In genomic region chr3:121588737-121589493, GRCm38 (mm10) we compare ENCODE assay signal across 9 mouse cellular contexts. TPM values are rescaled to one million over a fixed set of nuclear protein-coding genes. Genes with fewer than 3 reads are reported as not detected.
DNase-seq lines count a peak whose midpoint lies in the region; ATAC-seq and TF ChIP-seq lines count a peak whose summit lies in the region.
"Had no signal": no experiment of that assay in that cellular context is flagged by ENCODE, and none has a peak within 500 bp of the region (broad histone marks: within the 10 kb centered on the region; RNA-seq: fewer than 3 reads in every experiment).

No protein-coding gene starts in this region.

- peak; percentile 0; the same call in 1 of the 2 replicates for TF ChIP-seq POLR2A in embryonic fibroblast, embryonic 13.5 days (IDR thresholded peaks at IDR 0.05; ENCODE audit: low read depth, low read length)

- peak overlapping the region; percentile 91 for H3K27ac ChIP-seq in kidney, embryonic 14.5 days (ENCODE audit: low read depth, low read length)
- H3K27ac ChIP-seq in embryonic fibroblast, embryonic 13.5 days (ENCODE audit: insufficient read depth, low read length) = peak overlapping the region; percentile 83
- no peak overlapping the region for H3K27ac ChIP-seq in hindbrain, postnatal 0 days
- H3K27ac ChIP-seq in neural tube, embryonic 12.5 days = no peak overlapping the region
- H3K27ac ChIP-seq: liver, embryonic 13.5 days had no signal

- no peaks in the 10 kb centered on the region for H3K9me3 ChIP-seq in kidney, embryonic 14.5 days (ENCODE audit: control insufficient read depth, low read length)
- H3K9me3 ChIP-seq in hindbrain, postnatal 0 days (ENCODE audit: low read length) = no peaks in the 10 kb centered on the region
- H3K9me3 ChIP-seq in neural tube, embryonic 12.5 days = 0 out of 2 replicates have a peak, but pooled peaks cover 3% of the 10 kb centered on the region
- H3K9me3 ChIP-seq: liver, embryonic 13.5 days had no signal

- no peak for DNase-seq in kidney, adult 9 months
- DNase-seq in hindbrain, postnatal 0 days (ENCODE audit: low spot score) = no peak
- DNase-seq in c-Kit-positive CD71-positive TER-119-positive erythroid progenitor cells, embryonic 14.5 days (ENCODE audit: low spot score) = no peak
- DNase-seq: liver, embryonic 13.5 days had no signal

- no peak overlapping the region for H3K9ac ChIP-seq in kidney, embryonic 14.5 days (ENCODE audit: low read depth, low read length)
- H3K9ac ChIP-seq in hindbrain, postnatal 0 days (replicated peaks; ENCODE audit: low read length) = no peak overlapping the region
- H3K9ac ChIP-seq in neural tube, embryonic 12.5 days = no peak overlapping the region
- H3K9ac ChIP-seq: liver, embryonic 13.5 days had no signal

- no peak overlapping the region for H3K4me2 ChIP-seq in kidney, embryonic 14.5 days (replicated peaks; ENCODE audit: low read depth, low read length)
- H3K4me2 ChIP-seq in hindbrain, postnatal 0 days (ENCODE audit: low read depth, low read length) = no peak overlapping the region
- H3K4me2 ChIP-seq in neural tube, embryonic 12.5 days (replicated peaks) = no peak overlapping the region
- H3K4me2 ChIP-seq: liver, embryonic 13.5 days had no signal

- peaks cover 22% of the 10 kb centered on the region for H3K4me1 ChIP-seq in kidney, embryonic 14.5 days (ENCODE audit: control insufficient read depth, insufficient read depth, low read length)
- H3K4me1 ChIP-seq in embryonic fibroblast, embryonic 13.5 days (ENCODE audit: control insufficient read depth, insufficient read depth, low read length) = peaks cover 31% of the 10 kb centered on the region
- no peaks in the 10 kb centered on the region for H3K4me1 ChIP-seq in hindbrain, postnatal 0 days (ENCODE audit: insufficient read depth, low read length)
- peaks cover 5% of the 10 kb centered on the region for H3K4me1 ChIP-seq in neural tube, embryonic 12.5 days
- H3K4me1 ChIP-seq: liver, embryonic 13.5 days had no signal

- ATAC-seq in kidney, embryonic 14.5 days (ENCODE audit: low FRiP score, low TSS enrichment) = peak; percentile 97
- peak; percentile 38; the same call in 1 of the 2 replicates for ATAC-seq in hindbrain, postnatal 0 days
- peak; percentile 64 for ATAC-seq in neural tube, embryonic 12.5 days (ENCODE audit: low FRiP score, low read depth)
- ATAC-seq in megakaryocyte-erythroid progenitor cell, adult 5-6 weeks (replicated peaks; ENCODE audit: low FRiP score, low TSS enrichment, poor library complexity, severe bottlenecking) = no peak
- ATAC-seq in activated CD4-positive, CD25-positive, alpha-beta regulatory T cell, adult 4 months = no peak

- 19% methylated on average over 14 of the region's 14 CpGs for WGBS in kidney, embryonic 14.5 days
- 69% methylated on average over 14 of the region's 14 CpGs for WGBS in hindbrain, postnatal 0 days
- 61% methylated on average over 14 of the region's 14 CpGs for WGBS in neural tube, embryonic 12.5 days

- H3K4me3 ChIP-seq in kidney, embryonic 14.5 days (ENCODE audit: low read length) = no peak overlapping the region
- no peak overlapping the region for H3K4me3 ChIP-seq in embryonic fibroblast, embryonic 13.5 days (ENCODE audit: insufficient read depth, low read length)
- no peak overlapping the region for H3K4me3 ChIP-seq in hindbrain, postnatal 0 days (ENCODE audit: low read length)
- no peak overlapping the region for H3K4me3 ChIP-seq in neural tube, embryonic 12.5 days
- H3K4me3 ChIP-seq: liver, embryonic 13.5 days had no signal

- TF ChIP-seq CTCF in embryonic fibroblast, embryonic 13.5 days (IDR thresholded peaks at IDR 0.05; ENCODE audit: borderline replicate concordance, insufficient read depth, low read length) = no peak
- TF ChIP-seq CTCF in hindbrain, postnatal 0 days (IDR thresholded peaks at IDR 0.05; ENCODE audit: low read depth) = no peak

- H3K36me3 ChIP-seq in kidney, embryonic 14.5 days (ENCODE audit: control insufficient read depth, insufficient read depth, low read length) = no peaks in the 10 kb centered on the region
- no peaks in the 10 kb centered on the region for H3K36me3 ChIP-seq in hindbrain, postnatal 0 days (ENCODE audit: insufficient read depth, low read length)
- H3K36me3 ChIP-seq in neural tube, embryonic 12.5 days = no peaks in the 10 kb centered on the region
- H3K36me3 ChIP-seq: liver, embryonic 13.5 days had no signal

- no peaks in the 10 kb centered on the region for H3K27me3 ChIP-seq in kidney, embryonic 14.5 days (ENCODE audit: control insufficient read depth, insufficient read depth, low read length)
- no peaks in the 10 kb centered on the region for H3K27me3 ChIP-seq in hindbrain, postnatal 0 days (ENCODE audit: insufficient read depth, low read length)
- no peaks in the 10 kb centered on the region for H3K27me3 ChIP-seq in neural tube, embryonic 12.5 days (replicated peaks)
- H3K27me3 ChIP-seq: liver, embryonic 13.5 days had no signal

RNA-seq across cellular contexts. Expression of gene Slc44a3, which starts 56.7 kb away (rescaled TPM):
- 5.6 and 9.0 TPM in 2 replicates for polyA plus RNA-seq in kidney, embryonic 14.5 days (2014; fragmentation: Nextera tagmentation; extraction: Ambion mirVana)
- 0.70 TPM in 1 of 2 replicates, not detected in the other for polyA plus RNA-seq in embryonic fibroblast, embryonic 13.5 days (2011; ENCODE audit: insufficient read length, low read depth, missing spikeins)
- total RNA-seq in hindbrain, postnatal 0 days (2014; rRNA removed) = 0.14 and 0.68 TPM in 2 replicates
- 0.51 and 0.96 TPM in 2 replicates for polyA plus RNA-seq in hindbrain, postnatal 0 days (2015; fragmentation: Nextera tagmentation; extraction: Ambion mirVana)
- 0.53 and 0.86 TPM in 2 replicates for polyA plus RNA-seq in neural tube, embryonic 12.5 days (2016; fragmentation: Nextera tagmentation; extraction: Ambion mirVana)
- total RNA-seq in megakaryocyte-erythroid progenitor cell, adult 5-6 weeks (2014; fragmentation: Nextera tagmentation) = not detected in 2 replicates
- 3.1 TPM in 1 of 2 replicates, not detected in the other for total RNA-seq in megakaryocyte-erythroid progenitor cell, adult 5-6 weeks (2017)
- polyA plus RNA-seq in activated CD4-positive, CD25-positive, alpha-beta regulatory T cell, adult 4 months (2017; shearing (Covaris generic)) = not detected

Comparison
In these comparisons a context has a peak if more than half of its experiments do, and no peak if none do; other contexts are left out.
1. ATAC-seq: peak in kidney, embryonic 14.5 days (single experiment), hindbrain, postnatal 0 days (single experiment) and neural tube, embryonic 12.5 days (single experiment); none in megakaryocyte-erythroid progenitor cell, adult 5-6 weeks (single experiment) and activated CD4-positive, CD25-positive, alpha-beta regulatory T cell, adult 4 months (single experiment).
2. H3K27ac ChIP-seq: peak in kidney, embryonic 14.5 days (single experiment) and embryonic fibroblast, embryonic 13.5 days (single experiment); none in hindbrain, postnatal 0 days (single experiment) and neural tube, embryonic 12.5 days (single experiment).